Mouse (Mus musculus): ENCODE results near the gene Slc16a12.

DNA sequence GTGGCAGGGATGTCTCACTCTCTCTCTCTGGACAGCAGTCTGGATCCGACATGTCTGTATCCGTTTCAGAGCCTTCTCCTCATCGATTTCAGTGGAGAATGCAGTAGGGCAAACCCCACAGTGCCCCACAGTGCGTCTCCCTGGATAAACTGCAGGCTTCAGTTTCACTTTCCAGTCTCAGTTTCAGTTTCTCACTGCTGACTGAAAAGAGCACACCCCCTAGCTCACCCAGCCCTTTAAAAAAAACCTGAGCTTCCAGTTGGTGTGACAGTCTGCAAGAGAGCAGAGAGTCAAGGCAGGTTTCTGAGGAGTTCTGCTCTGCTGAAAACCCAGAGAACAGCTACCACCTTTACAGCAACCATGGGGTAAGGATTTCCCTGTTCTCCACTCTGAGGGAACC, 106.5 kb downstream of the Slc16a12 start, which contains the start of the genes Ifit1bl2 and Ifit1:
- TF ChIP-seq POLR2A (IDR thresholded peaks at IDR 0.05; ENCODE audit: control insufficient read depth, low read depth, low read length): no peak
- TF ChIP-seq CTCF (IDR thresholded peaks at IDR 0.05; ENCODE audit: control insufficient read depth, insufficient read depth, insufficient replicate concordance, low read depth, low read length): no peak
